Mouse (Mus musculus) right cerebral cortex, postnatal 25 days (tissue): Measurements from ENCODE around the gene 9130019O22Rik.
"Not testable (repeated sequence)": the region's sequence is repeated elsewhere in the genome, so short reads cannot be mapped to it uniquely, and the experiment has no call there.

ENCODE experiments used
- DNase-seq: peaks from one replicate; pipeline ENCODE4 v3.0.0; 2022

Gene 9130019O22Rik

GRCm38 (mm10) chr7:127375271-127376245 lies 11.4 kb downstream of the 9130019O22Rik start, which contains the start of gene Zfp747:
Zfp747 (minus strand) TSS chr7:127376050.
- peak; percentile 87 for DNase-seq

GRCm38 (mm10) chr7:127371870-127372269 lies 15.1 kb downstream of the 9130019O22Rik start:
- DNase-seq, result not testable (repeated sequence)

DNA sequence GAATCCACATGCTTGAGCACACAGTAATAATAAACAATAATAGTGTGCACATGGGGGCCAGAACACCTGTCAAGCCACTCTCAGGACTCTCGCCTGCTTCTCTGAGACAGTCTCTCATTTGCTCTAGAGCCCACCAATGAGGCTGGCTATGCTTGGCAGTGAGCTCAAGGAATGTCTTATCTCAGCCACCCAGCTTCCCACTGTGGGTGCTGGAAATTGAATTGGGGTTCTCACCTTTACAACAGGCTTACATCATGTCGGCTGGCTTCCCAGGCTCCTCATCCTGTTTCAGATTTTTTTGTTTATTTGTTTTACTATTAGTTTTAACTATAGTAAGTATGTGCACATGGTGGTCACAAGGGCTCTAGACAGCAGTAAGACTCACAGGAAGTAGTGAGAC lies 15.8 kb downstream of the 9130019O22Rik start:
- no peak for DNase-seq

GRCm38 (mm10) chr7:127366249-127366648 lies 20.7 kb downstream of the 9130019O22Rik start:
- DNase-seq, result no peak

GRCm38 (mm10) chr7:127364166-127364565 lies 22.8 kb downstream of the 9130019O22Rik start:
- DNase-seq, result no peak

DNA sequence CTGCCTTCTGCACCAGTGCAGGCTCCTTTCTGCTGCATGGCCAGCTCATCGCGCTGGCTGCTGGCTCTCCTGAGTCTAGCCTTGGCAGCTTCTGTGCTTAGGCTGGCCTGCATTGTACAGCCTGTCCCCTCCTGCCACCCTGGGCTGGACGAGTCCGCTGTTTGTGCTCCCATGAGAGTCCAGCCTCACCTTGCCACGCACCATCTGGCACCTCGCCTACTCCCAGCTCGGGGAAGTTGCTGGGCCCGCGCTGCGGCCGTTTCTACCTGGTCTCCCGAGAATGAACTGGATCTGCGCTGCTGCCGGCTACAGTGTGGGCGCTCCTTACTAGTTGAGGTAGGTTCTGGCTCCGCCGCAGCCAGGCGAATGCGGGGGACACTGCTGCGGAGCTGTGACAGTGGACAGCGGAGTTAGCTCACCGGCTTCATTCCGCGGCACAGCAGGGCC lies 23.5 kb downstream of the 9130019O22Rik start:
- peak; percentile 47 for DNase-seq

GRCm38 (mm10) chr7:127362418-127362817 lies 24.5 kb downstream of the 9130019O22Rik start:
- not testable (repeated sequence) for DNase-seq

DNA sequence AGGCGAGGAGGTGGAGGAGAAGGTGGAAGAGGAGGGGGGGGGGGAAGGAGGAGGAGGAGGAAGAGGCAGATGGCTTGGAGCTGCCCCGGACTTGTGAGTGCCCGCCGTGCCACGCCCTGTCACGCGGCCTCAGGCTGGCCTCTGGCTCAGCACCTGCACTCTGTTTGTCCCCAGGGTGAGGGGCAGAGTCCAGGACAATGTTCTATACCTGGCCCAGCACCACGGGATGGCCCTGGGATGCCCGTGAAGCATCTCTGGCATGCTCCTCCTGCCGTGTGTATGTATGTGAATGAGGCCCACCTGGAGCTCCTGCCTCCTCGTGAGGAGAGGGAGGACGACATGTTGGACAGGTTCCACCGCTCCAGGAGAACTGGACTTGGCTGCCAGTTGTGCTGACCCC lies 25.5 kb downstream of the 9130019O22Rik start:
- DNase-seq, result no peak

DNA sequence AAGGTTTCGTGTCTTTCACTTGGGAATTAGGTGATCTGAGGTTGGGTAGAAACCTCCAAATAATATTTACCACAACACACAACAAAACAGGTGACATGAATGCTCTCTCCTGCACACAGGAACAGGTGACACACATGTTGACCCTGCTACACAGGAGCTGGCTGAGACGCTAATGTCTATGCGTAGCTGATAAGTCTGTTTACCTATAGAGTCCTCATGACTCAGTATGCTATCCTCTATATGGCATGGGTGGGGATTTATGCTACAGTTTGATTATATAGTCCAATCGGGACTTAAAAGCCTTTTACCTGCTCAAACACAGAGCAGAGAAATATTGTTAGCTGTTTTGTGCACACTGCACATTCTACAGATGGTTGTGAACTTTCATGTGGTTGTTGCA lies 26.7 kb downstream of the 9130019O22Rik start:
- no peak for DNase-seq

DNA sequence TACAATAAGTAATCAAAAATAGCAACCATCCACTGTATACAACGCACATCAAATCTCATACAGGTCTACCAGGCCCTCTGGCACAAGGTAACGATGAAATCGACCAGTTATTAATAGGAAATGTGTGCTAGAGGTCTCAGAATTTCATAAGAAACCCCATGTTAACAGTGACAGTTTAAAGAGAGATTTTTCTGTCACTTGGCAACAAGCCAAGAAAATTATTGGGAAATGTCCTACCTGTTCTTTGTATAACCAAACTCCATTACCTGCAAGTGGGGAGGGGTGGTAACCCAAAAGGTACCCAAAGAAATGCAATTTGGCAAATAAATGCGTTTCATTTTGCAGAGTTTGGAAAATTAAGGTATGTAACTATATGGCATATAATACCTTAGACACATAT lies 28.5 kb downstream of the 9130019O22Rik start:
- DNase-seq, result no peak

- no peak for DNase-seq
Observed at GRCm38 (mm10) chr7:127357871-127358270, 29.1 kb downstream of the 9130019O22Rik start.

DNA sequence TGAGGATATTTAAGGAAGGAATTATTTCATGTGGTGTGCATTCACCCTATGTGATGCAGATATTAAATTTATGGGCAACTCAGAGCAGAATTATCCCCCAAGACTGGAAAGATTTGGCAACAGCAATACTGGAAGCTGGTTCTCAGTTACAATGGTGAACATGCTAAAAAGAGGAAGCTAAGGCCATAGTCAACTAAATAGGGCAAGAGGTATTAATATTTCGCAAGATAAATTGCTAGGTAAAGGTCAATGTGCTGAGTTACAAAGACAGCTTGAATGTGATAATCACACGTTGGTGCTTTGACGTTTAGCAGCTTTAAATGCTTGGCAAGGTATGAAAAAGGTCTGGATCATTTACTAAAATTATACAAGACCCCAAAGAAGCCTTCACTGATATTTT lies 31.2 kb downstream of the 9130019O22Rik start:
- no peak for DNase-seq

GRCm38 (mm10) chr7:127351230-127352004 lies 35.5 kb downstream of the 9130019O22Rik start:
- no peak for DNase-seq

DNA sequence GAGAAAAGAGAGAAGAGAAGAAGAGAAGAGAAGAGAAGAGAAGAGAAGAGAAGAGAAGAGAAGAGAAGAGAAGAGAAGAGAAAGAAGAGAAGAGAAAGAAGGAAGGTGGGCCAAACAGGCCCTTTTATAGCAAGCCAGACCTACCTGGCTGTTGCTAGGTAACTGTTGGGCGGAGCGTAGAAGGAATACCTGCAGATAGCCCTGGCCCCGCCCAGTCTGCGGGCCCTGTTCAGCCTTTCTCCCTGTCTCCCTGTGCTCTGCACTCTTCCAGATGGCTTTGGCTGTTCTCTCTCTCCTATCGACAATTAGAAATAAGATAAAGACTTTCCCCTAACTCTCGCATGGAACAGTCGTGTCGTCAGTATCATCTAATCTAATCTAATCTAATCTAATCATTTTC lies 40.3 kb downstream of the 9130019O22Rik start:
- no peak for DNase-seq

DNA sequence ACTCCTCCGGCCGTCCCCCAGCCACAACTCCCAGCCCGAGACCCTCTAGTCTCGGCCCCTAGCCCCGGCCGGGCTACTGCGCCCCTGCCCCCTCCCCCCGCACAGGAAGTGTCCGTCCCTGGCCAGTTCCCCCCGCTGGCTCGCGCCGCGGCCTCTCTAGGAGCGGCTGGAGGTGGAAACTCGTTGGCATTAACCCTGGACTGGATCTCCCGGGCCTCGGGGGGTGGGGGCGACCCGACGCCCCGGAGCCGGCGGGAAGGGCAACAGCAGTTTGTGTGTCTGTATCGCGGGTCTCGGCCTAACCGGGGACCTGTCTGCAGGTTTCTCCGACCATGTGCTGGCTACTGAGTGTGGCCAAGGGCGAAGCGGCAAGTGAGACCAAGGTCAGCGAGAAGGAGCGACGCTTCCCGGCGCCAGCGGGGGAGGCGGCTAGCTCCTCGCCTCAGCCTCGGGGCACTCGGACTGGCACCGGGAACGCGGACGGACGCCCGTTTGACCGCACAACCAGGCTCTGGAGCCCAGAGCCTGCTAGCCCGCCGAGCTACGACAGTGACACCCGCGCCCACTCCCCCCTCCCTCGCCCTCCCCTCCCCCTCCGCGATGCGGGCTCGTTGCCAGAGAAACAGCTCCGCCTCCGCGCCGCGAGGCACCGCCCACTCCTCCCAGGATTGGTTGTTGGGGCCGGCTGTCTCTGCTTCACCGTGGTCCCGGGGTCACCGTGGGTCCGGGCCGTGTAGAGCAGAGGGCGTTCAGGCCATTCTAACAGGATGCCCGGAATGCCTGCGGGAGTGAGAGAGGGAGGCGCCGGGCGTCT lies 41.2 kb downstream of the 9130019O22Rik start, which contains the start of gene Zfp768:
TSS of gene Zfp768 (minus strand) at position 78 of the 814 bp plus-strand sequence.
- peak; percentile 87 for DNase-seq

- DNase-seq, result peak; percentile 68
Observed at GRCm38 (mm10) chr7:127345092-127345491, 41.9 kb downstream of the 9130019O22Rik start.

DNA sequence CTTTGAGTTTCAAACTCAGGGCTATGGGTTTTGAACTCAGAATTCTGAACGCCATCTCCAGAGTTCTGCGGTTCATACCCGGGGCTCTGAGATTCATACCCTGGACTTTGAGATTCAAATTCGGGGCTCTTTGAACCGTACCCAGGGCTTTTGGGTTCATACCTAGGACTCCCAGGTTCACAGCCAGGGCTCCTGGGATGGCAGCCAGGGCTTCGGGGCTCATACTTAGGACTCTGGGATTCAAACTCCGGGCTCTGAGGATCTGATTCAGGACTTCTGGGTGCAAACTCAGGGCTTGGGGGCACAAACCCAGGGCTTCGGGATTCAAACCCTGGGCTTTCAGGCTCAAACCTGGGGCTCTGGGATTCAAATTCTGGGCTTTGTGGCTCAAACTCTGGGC lies 42.6 kb downstream of the 9130019O22Rik start:
- no peak for DNase-seq

- DNase-seq, result no peak
Observed at GRCm38 (mm10) chr7:127343351-127344019, 43.5 kb downstream of the 9130019O22Rik start.

DNA sequence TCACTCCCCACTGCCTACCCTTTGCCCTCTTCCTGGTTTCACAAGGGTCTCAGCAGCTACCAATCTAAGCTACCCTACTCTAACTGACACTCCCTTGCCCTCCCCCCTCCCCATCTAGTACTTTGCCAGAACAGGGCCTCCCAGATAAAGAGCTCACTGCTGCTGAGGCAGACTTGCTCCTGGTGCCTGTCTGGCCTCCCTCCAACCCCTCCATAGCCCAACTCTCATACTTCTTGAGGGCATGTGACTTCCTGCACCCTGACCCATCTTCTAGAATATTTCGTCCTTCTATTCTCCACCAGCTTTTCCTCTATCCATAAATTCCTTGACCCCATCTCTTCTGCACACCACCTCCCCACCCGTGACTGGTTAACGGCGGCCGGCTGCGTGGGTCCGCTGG lies 44.1 kb downstream of the 9130019O22Rik start:
- no peak for DNase-seq

DNA sequence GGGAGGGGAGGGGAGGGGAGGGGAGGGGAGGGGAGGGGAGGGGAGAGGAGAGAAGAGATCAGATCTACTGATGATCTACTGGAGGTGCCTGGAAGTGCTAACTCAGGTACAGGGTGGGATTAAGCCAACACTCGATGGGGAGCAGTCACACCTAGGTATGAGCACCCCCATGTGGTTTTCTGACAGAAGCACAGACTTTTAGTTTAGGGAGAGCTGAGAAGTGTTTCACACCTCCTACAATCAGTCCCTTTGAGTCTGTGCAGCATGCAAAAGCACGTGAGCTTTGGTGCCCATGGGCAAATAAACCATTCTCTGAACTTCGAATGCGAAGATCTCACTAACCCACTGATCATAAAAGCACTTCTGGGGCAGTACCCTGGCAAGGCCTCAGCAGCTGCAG lies 44.6 kb downstream of the 9130019O22Rik start:
- no peak for DNase-seq

- DNase-seq, result not testable (repeated sequence)
Observed at GRCm38 (mm10) chr7:127341861-127342260, 45.1 kb downstream of the 9130019O22Rik start.

GRCm38 (mm10) chr7:127341356-127341755 lies 45.6 kb downstream of the 9130019O22Rik start:
- DNase-seq, result no peak
